Mouse (Mus musculus) neural tube, embryonic 14.5 days (tissue): Measurements from ENCODE around the gene Gm17332. TPM values are rescaled to one million over a fixed set of nuclear protein-coding genes. Genes with fewer than 3 reads are reported as not detected.
"Not testable (repeated sequence)": the region's sequence is repeated elsewhere in the genome, so short reads cannot be mapped to it uniquely, and the experiment has no call there.

Experiments
- ATAC-seq: fragments of 200-750 bp; cut with Nextera tagmentation; 2 replicates; pipeline ENCODE4 v1.8.0; 2017; ENCODE audit warnings: low read depth, mild to moderate bottlenecking, moderate TSS enrichment, moderate library complexity
- H3K27ac ChIP-seq: fragments of 300-500 bp; sonication (generic); 2 replicates; pipeline ENCODE4 v1.5.1; 2014; ENCODE audit warnings: low read depth, mild to moderate bottlenecking, control low read depth, low read length, moderate library complexity, mixed read lengths
- H3K27me3 ChIP-seq: fragments of 300-500 bp; sonication (generic); 2 replicates; pipeline ENCODE4 v1.6.1; 2014; ENCODE audit warnings: low read length; ENCODE audit not compliant: control insufficient read depth, insufficient read depth
- H3K36me3 ChIP-seq: fragments of 300-500 bp; sonication (generic); 2 replicates; pipeline ENCODE4 v1.6.1; 2014; ENCODE audit warnings: low read length, mixed read lengths; ENCODE audit not compliant: control insufficient read depth, insufficient read depth
- H3K4me1 ChIP-seq: fragments of 300-500 bp; sonication (generic); 2 replicates; pipeline ENCODE4 v1.6.1; 2014; ENCODE audit warnings: low read length; ENCODE audit not compliant: control insufficient read depth, insufficient read depth
- H3K4me2 ChIP-seq: fragments of 300-500 bp; sonication (generic); 2 replicates; pipeline ENCODE4 v1.6.1; 2014; ENCODE audit warnings: mild to moderate bottlenecking, low read depth, low read length, control low read depth
- H3K4me3 ChIP-seq: fragments of 300-500 bp; sonication (generic); 2 replicates; pipeline ENCODE4 v1.5.1; 2014; ENCODE audit warnings: low read depth, low read length, control low read depth, mixed read lengths
- H3K9ac ChIP-seq: fragments of 300-500 bp; sonication (generic); replicated peaks from 2 replicates; pipeline ENCODE4 v1.6.1; 2014; ENCODE audit warnings: low read depth, mild to moderate bottlenecking, control low read depth, low read length, mixed read lengths
- H3K9me3 ChIP-seq: fragments of 300-500 bp; sonication (generic); 2 replicates; pipeline ENCODE4 v1.6.1; 2016; ENCODE audit warnings: low read length; ENCODE audit not compliant: control insufficient read depth
- WGBS: fragments of 180-500 bp; shearing (Covaris S2); extraction: QIAGEN DNeasy Blood & Tissue Kit; methylation state at CpG from one replicate; pipeline ENCODE4 v1.1.7; 2014; 5-methylcytosine and 5-hydroxymethylcytosine counted together
- polyA plus RNA-seq: library from polyadenylated mRNA; unstranded; fragments of >200 nt; fragmentation: Nextera tagmentation; extraction: Ambion mirVana; gene quantifications from 2 replicates; pipeline ENCODE4 v1.2.1, GENCODE M21; 2014

Gene Gm17332
- polyA plus RNA-seq, 1 experiment from 2014 or later: not detected

- H3K27ac ChIP-seq: no peak overlapping the region
- 98% methylated on average over 3 of the region's 3 CpGs for WGBS
- H3K9ac ChIP-seq: no peak overlapping the region
- H3K4me3 ChIP-seq: no peak overlapping the region
- no peaks in the 10 kb centered on the region for H3K9me3 ChIP-seq
- H3K4me1 ChIP-seq: no peaks in the 10 kb centered on the region
- H3K4me2 ChIP-seq: no peak overlapping the region
- no peaks in the 10 kb centered on the region for H3K27me3 ChIP-seq
- no peaks in the 10 kb centered on the region for H3K36me3 ChIP-seq
- no peak for ATAC-seq
Observed at GRCm38 (mm10) chr11:31157021-31157420, 25.2 kb downstream of the Gm17332 start.

- not testable (repeated sequence) for H3K36me3 ChIP-seq, H3K4me2 ChIP-seq, H3K4me1 ChIP-seq, ATAC-seq, H3K4me3 ChIP-seq, H3K9me3 ChIP-seq, H3K9ac ChIP-seq, H3K27me3 ChIP-seq, H3K27ac ChIP-seq
- WGBS: 83% methylated on average over 1 of the region's 1 CpGs
Observed at GRCm38 (mm10) chr11:31138394-31138793, 43.9 kb downstream of the Gm17332 start.

- not testable (repeated sequence) for H3K27me3 ChIP-seq, H3K4me2 ChIP-seq, H3K4me1 ChIP-seq, H3K9me3 ChIP-seq, H3K9ac ChIP-seq, H3K36me3 ChIP-seq, H3K27ac ChIP-seq, H3K4me3 ChIP-seq, ATAC-seq
- 95% methylated on average over 1 of the region's 1 CpGs for WGBS
Observed at GRCm38 (mm10) chr11:31134824-31135223, 47.4 kb downstream of the Gm17332 start.

GRCm38 (mm10) chr11:31133726-31134125, 48.5 kb downstream of the Gm17332 start:
- H3K4me2 ChIP-seq, H3K4me1 ChIP-seq, H3K4me3 ChIP-seq, H3K9me3 ChIP-seq, H3K36me3 ChIP-seq, H3K9ac ChIP-seq, ATAC-seq, H3K27ac ChIP-seq, H3K27me3 ChIP-seq: not testable (repeated sequence)
- 63% methylated on average over 4 of the region's 4 CpGs for WGBS

Other genes with a start within 250 kb of the Gm17332 start
- gene Erlec1, start 228.1 kb downstream of the Gm17332 start, polyA plus RNA-seq: 15.0 and 18.2 TPM in 2 replicates
- 33.4 and 35.6 TPM in 2 replicates for gene Chac2, start 196.1 kb downstream of the Gm17332 start, polyA plus RNA-seq
- gene Stc2, start 187.6 kb upstream of the Gm17332 start, polyA plus RNA-seq: 0.55 and 0.85 TPM in 2 replicates